Mouse (Mus musculus) neural tube, embryonic 10.5 days (tissue): ENCODE measurements at regions not wholly inside any gene's neighbourhood (a gene's known extent, or its start where the extent isn't known, plus 50 kb on each side); places are given as distances from the start of the nearest gene placed in this dataset.

Experiments used
- DNase-seq: peaks from one replicate; pipeline ENCODE4 v3.0.0-alpha.2; 2017; ENCODE audit warnings: low spot score; ENCODE audit errors: extremely low spot score

- DNase-seq, result no peak
Observed at GRCm38 (mm10) chr2:115511612-115512525, 69.6 kb upstream of the BC052040 start.

GRCm38 (mm10) chr2:115512891-115513290, 68.6 kb upstream of the BC052040 start:
- no peak for DNase-seq

DNA sequence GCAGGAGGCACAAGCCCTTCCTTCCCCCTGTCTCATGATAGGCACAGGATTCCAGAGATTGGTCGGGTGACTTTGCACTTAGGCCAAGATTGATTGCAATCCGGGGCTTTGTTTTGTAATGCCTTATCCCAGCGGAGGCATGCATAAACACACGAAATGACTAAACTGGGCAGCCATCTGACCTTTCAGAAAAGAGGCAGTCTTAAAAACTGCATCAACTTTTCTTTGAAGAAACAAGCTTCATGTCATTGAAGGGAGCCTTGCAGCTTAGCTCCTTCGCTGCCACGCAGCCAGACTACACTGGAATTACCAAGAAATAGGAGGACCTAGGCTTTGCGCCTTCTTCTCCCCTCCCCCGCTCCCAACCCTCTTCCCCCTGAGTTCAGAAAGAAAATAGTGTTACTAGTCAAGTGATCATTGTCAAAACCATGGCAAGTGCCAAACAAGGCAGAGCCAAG, 67.7 kb upstream of the BC052040 start:
- peak; percentile 68 for DNase-seq

DNA sequence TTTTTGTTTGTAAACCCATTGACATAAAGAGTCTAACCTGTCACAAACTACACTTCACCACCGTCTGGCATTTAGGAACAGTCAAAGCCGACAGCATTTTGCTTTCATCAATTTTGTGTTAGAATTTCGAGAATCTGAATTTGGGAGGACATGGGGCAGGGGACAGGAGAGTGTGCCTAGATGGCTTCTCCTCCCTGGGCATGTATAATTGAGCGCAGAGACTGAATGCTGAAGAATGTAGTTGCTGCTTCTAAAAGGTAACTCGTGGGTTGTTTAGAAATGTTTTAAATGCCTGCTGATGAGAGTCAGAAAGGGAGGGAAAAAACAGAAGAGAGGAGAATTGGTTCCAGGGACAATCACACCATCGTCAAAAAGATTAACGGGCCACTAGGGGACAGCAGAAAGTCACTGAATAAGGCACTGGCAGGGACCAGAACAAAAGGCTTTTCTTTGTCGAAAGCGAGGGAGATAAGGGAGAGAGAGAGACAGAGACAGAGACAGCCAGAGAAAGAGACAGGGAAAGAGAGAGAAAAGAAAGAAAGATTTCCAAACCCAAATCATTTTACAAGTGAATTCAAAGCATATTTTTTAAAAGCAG, 66.6 kb upstream of the BC052040 start:
- DNase-seq, result no peak

GRCm38 (mm10) chr2:115515470-115515869, 66.0 kb upstream of the BC052040 start:
- DNase-seq, result no peak

GRCm38 (mm10) chr2:115516824-115517223, 64.7 kb upstream of the BC052040 start:
- no peak for DNase-seq

GRCm38 (mm10) chr2:115519974-115520373, 61.5 kb upstream of the BC052040 start:
- no peak for DNase-seq

- no peak for DNase-seq
Observed at GRCm38 (mm10) chr2:115520413-115521139, 60.9 kb upstream of the BC052040 start.

GRCm38 (mm10) chr2:115529878-115530277, 51.6 kb upstream of the BC052040 start:
- DNase-seq, result no peak
